Mouse (Mus musculus): ENCODE data around the gene Obp2b. TPM values are rescaled to one million over a fixed set of nuclear protein-coding genes. Genes with fewer than 3 reads are reported as not detected.

Obp2b gene
- polyA plus RNA-seq, 1 experiment from 2014 or later, result not detected

DNA sequence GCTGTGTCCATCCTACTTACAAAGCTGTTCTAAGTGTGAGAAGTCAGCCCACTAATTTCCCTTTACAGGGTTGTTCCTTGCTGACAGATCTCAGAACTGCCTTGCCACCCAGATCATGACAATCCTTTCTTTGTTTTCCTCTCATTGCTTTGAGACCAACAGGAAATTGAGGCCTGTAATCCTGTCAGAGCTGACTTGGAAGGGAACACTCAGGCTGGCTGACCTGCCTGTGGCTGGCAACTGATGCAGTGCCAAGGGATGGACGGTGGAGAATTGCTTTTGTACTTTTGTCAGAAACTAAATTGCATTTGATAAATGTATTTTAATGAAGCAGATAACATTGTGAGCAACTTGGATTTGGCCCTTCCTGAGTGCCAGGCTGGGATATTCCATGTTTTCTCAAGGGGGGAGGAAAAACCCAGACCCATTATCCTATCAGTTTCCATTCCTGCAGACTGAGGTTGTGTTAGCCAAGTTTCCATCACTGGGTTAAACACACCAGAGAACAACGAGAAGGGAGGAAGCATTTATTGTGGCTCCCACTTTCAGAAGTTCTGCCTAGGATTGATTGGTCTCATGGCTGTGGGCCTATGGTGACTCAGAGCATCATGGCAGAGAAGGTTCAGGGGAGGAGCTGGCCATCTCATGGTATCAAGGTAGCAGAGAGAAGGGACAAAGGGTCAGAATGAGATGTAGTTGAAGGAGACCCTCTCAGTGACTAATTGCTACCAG is 3.4 kb upstream of the Obp2b start:
- no peak for ATAC-seq
- Histone ChIP-seq H3K4me1 (replicated peaks) (no peaks in the 10 kb centered on the region), H3K9me3 (no peaks in the 10 kb centered on the region), H3K4me3 (replicated peaks) (no peak overlapping the region), H3K27me3 (replicated peaks) (no peaks in the 10 kb centered on the region), H3K9ac (no peak overlapping the region), H3K27ac (no peak overlapping the region), H3K4me2 (replicated peaks) (no peak overlapping the region), H3K36me3 (no peaks in the 10 kb centered on the region)
- 54% methylated on average over 2 of the region's 2 CpGs for WGBS

DNA sequence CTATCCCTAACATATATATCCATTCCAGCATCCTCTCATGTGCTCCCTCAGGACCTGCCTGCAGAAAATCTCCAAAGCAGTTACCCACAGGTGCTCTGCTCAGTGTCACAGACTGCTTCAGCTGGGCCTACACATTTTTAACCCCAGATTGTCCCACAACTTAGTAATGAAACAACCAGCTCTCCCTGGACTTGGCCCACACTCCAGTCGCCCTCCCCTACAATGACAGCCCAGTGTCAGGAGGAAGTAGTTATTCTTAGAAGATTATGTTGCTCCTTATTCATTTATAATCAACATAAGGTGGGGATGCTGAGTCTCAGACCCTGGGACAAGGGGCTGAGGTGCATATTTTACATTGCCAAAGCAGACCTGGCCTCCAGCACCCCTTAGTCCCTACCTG is 4.9 kb downstream of the Obp2b start:
- 71% methylated on average over 1 of the region's 1 CpGs for WGBS
- no peaks in the 10 kb centered on the region for H3K9me3 ChIP-seq
- H3K4me2 ChIP-seq (replicated peaks), result no peak overlapping the region
- no peaks in the 10 kb centered on the region for H3K4me1 ChIP-seq (replicated peaks)
- no peak for ATAC-seq
- no peaks in the 10 kb centered on the region for H3K27me3 ChIP-seq (replicated peaks)
- H3K4me3 ChIP-seq (replicated peaks), result no peak overlapping the region
- no peaks in the 10 kb centered on the region for H3K36me3 ChIP-seq
- no peak overlapping the region for H3K9ac ChIP-seq
- no peak overlapping the region for H3K27ac ChIP-seq

DNA sequence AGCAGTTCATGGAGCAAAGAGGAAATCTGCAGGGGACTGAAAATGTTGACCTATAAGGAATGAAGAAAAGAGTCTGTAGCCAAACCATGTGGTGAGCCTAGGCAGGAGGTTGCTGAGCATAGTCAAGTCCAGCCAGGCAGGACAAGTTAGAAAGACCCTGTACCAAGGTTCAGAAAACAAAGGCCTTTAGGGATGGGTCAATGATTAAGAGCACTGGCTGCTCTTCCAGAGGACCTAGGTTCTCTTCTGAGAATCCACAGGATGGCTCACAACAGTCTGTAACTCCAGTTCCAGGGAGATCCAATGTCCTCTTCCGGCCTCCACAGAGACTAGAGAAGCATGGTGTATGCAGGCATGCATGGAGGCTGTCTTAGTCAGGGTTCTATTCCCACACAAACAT is 17.4 kb downstream of the Obp2b start:
- Histone ChIP-seq H3K4me1 (replicated peaks) (no peaks in the 10 kb centered on the region), H3K9me3 (no peaks in the 10 kb centered on the region), H3K27ac (no peak overlapping the region), H3K4me3 (replicated peaks) (no peak overlapping the region), H3K9ac (no peak overlapping the region), H3K4me2 (replicated peaks) (no peak overlapping the region), H3K36me3 (no peaks in the 10 kb centered on the region), H3K27me3 (replicated peaks) (no peaks in the 10 kb centered on the region)
- no peak for ATAC-seq
- 96% methylated on average over 1 of the region's 1 CpGs for WGBS

DNA sequence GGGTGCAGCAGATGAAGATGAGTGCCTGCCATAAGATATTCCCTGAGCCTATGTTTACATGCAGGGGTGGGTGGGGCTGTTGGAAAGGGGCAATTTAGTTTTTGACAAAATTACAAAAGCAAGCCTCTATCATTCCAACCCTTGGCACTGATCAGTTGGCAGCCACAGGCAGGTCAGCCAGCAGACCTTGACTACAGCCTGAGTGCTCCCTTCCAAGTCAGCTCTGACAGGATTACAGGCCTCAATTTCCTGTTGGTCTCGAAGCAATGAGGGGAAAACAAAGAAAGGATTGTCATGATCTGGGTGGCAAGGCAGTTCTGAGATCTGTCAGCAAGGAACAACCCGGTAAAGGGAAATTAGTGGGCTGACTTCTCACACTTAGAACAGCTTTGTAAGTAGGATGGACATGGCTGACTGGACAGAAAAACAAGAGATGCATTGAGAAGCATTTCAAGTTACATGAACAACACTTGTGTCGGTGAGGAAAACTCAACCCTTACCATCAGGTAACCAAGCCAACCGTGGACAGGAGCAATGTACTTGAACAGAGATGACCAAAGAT is 21.3 kb downstream of the Obp2b start:
- no peak overlapping the region for H3K4me3 ChIP-seq (replicated peaks)
- WGBS, result 69% methylated on average over 4 of the region's 4 CpGs
- no peaks in the 10 kb centered on the region for H3K4me1 ChIP-seq (replicated peaks)
- no peak overlapping the region for H3K9ac ChIP-seq
- no peaks in the 10 kb centered on the region for H3K9me3 ChIP-seq
- no peaks in the 10 kb centered on the region for H3K36me3 ChIP-seq
- no peaks in the 10 kb centered on the region for H3K27me3 ChIP-seq (replicated peaks)
- H3K27ac ChIP-seq, result no peak overlapping the region
- no peak for ATAC-seq
- H3K4me2 ChIP-seq (replicated peaks), result no peak overlapping the region

DNA sequence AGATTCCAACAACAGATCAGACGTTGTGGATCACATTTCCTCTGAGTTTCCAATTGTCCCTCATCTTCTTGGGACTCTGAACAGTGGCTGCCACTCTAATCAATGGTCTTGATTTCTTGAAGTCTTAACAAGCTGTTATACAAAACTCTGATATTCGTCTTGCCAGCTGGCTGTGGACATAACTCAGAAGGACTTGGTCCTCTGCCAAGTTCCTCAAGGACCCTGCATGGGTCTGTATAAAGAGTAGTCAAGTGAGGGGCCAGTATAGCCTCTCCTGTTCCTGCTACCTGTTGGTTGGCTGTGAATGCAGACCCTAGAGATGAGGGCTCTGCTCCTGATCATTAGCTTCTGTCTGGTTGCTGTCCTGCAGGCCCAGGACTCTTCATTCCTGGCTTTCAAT is 28.5 kb downstream of the Obp2b start, which contains the start of gene Lcn3:
Gene Lcn3 (plus strand): TSS at position 301 of the 400 bp plus-strand sequence.
- Histone ChIP-seq H3K4me1 (replicated peaks) (no peaks in the 10 kb centered on the region), H3K9ac (no peak within 1 kb of the TSS), H3K36me3 (no peaks in the 10 kb centered on the region), H3K4me2 (replicated peaks) (no peak within 1 kb of the TSS), H3K4me3 (replicated peaks) (no peak within 1 kb of the TSS), H3K27me3 (replicated peaks) (no peaks in the 10 kb centered on the region), H3K27ac (no peak within 1 kb of the TSS), H3K9me3 (no peaks in the 10 kb centered on the region)
- WGBS, result 33% methylated on average over 2 of the region's 2 CpGs
- ATAC-seq, result no peak

DNA sequence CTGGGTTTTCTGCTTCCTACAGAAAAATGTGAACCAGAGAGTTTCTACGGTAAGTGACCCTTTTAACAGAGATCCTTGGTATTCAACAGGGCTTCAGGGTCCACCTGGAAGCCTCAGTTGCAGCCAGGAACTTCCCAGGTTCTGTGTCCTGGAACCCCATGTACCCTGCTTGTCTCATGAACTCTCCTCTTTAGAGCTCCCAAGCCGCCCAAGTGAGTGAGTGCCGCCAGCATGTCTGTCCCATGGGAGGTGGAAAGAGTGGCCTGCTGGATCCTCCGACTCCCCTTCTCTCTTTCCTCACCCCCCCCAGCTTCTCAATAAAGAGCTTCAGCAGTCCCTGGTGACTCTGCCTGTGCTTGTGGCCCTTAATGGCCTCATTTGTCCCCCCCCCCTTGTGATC is 31.0 kb downstream of the Obp2b start:
- WGBS, result 80% methylated on average over 4 of the region's 4 CpGs
- no peaks in the 10 kb centered on the region for H3K36me3 ChIP-seq
- no peak for ATAC-seq
- H3K4me1 ChIP-seq (replicated peaks), result no peaks in the 10 kb centered on the region
- H3K4me3 ChIP-seq (replicated peaks), result no peak overlapping the region
- no peak overlapping the region for H3K9ac ChIP-seq
- H3K27ac ChIP-seq, result no peak overlapping the region
- no peaks in the 10 kb centered on the region for H3K9me3 ChIP-seq
- H3K4me2 ChIP-seq (replicated peaks), result no peak overlapping the region
- H3K27me3 ChIP-seq (replicated peaks), result no peaks in the 10 kb centered on the region

DNA sequence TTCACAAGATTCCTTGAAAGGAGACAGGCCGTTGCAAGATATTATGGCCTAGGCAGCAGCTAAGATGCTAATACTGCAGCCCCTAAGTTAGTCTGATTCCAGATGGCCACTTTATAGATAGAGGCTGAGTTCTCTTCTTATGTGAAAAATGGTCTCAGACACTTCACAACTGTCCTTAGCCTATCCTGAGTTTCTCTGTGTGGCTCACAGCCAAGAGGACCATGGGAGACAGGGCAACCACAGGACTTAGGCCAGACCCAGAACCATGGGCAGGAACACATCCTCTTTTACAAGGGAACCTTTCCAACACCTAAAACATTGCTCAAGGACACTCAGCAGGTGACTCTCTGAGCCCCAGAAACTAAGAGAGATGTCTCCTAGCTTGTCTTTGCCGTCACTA is 36.7 kb downstream of the Obp2b start:
- Histone ChIP-seq H3K9me3 (no peaks in the 10 kb centered on the region), H3K27ac (no peak overlapping the region), H3K4me2 (replicated peaks) (no peak overlapping the region), H3K4me1 (replicated peaks) (no peaks in the 10 kb centered on the region), H3K27me3 (replicated peaks) (no peaks in the 10 kb centered on the region), H3K36me3 (no peaks in the 10 kb centered on the region), H3K9ac (no peak overlapping the region), H3K4me3 (replicated peaks) (no peak overlapping the region)
- WGBS, result 84% methylated on average over 2 of the region's 2 CpGs
- ATAC-seq, result no peak

DNA sequence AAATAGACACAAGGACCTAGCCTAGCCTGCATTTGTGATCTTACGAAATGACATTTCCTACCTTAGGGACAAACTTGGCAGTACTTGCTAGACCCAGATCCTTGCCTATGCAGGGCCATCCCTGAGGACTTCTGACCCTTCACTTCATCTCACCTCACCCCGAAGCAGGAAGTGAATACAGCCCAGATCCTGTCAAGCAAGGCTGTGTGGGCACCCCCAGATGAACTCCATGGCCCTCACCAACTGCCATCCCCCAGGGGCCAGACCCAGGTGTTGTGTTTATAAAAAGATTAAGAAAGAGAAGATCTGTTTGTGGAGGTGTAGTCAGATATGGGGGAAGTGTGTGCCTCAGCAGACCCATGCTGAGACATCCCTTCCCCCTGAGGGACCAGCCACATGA is 37.8 kb downstream of the Obp2b start:
- no peak for ATAC-seq
- Histone ChIP-seq H3K9me3 (no peaks in the 10 kb centered on the region), H3K4me2 (replicated peaks) (no peak overlapping the region), H3K36me3 (no peaks in the 10 kb centered on the region), H3K9ac (no peak overlapping the region), H3K27ac (no peak overlapping the region), H3K27me3 (replicated peaks) (no peaks in the 10 kb centered on the region), H3K4me3 (replicated peaks) (no peak overlapping the region), H3K4me1 (replicated peaks) (no peaks in the 10 kb centered on the region)
- 72% methylated on average over 2 of the region's 2 CpGs for WGBS

DNA sequence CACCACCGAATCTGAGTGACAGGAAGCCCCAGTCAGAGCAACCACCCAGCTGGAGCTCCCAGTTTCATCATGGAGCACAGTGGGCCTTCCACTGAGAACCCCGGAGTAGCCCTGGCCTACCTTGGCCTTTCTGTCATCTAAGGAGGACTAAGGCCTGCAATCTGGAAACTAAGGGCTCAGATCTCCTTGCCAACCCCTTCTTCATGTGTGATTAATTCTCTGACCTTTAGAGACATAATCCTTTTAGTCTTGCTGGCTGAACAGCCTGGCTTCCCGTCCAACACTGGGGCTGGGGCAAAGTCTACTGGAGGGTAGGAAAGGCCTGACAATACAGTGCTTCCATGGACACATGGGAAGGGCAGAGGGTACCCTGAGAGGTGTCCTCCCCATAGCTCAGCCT is 39.2 kb downstream of the Obp2b start:
- H3K27ac ChIP-seq, result no peak overlapping the region
- H3K9ac ChIP-seq, result no peak overlapping the region
- no peaks in the 10 kb centered on the region for H3K27me3 ChIP-seq (replicated peaks)
- H3K4me3 ChIP-seq (replicated peaks), result no peak overlapping the region
- no peaks in the 10 kb centered on the region for H3K9me3 ChIP-seq
- 72% methylated on average over 3 of the region's 3 CpGs for WGBS
- no peak for ATAC-seq
- no peak overlapping the region for H3K4me2 ChIP-seq (replicated peaks)
- H3K4me1 ChIP-seq (replicated peaks), result no peaks in the 10 kb centered on the region
- H3K36me3 ChIP-seq, result no peaks in the 10 kb centered on the region

DNA sequence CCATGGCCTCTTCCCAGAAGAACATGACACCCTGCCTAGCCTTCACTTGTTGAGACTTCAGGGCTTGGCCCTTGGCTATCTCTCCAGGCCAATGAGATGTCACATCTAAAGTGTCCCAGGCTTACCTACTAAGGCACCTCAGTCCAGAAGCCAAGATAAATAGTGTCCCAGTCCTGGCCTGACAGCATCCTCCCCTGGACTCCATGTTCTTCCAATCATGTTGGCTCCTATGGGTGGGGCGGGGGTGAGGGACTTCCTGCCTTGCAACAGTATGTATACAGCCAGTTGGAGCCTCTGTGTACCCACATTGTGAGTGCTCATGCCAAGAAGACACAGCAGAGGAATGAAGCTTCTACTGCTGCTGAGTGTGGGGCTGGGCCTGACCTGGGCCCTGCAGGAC is 39.9 kb downstream of the Obp2b start, which contains the start of gene Lcn11:
Gene Lcn11 (plus strand): TSS at position 301 of the 400 bp plus-strand sequence.
- Histone ChIP-seq H3K4me3 (replicated peaks) (no peak within 1 kb of the TSS), H3K9ac (no peak within 1 kb of the TSS), H3K36me3 (no peaks in the 10 kb centered on the region), H3K4me1 (replicated peaks) (no peaks in the 10 kb centered on the region), H3K4me2 (replicated peaks) (no peak within 1 kb of the TSS), H3K27ac (no peak within 1 kb of the TSS), H3K27me3 (replicated peaks) (no peaks in the 10 kb centered on the region), H3K9me3 (no peaks in the 10 kb centered on the region)
- WGBS, result 89% methylated on average over 1 of the region's 1 CpGs
- ATAC-seq, result no peak

DNA sequence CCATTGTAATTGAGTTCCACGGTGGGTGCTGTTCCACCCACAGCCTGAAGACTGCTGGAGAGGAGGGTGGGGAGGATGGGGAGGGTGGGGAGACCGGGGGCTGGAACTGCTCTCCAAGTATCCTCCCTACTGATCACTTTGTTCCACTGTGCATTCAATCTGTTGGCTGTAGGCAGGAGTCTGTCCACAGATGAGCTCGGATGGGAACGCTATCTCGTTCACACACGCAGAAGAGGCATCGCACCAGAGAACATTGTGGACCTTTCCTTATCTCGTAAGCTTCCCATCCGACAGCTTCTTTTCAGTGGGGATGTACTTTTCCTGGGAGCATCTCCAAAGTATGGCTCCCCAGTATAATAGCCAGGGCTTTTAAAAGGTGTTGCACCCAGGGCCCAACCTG is 42.3 kb downstream of the Obp2b start:
- no peak for ATAC-seq

DNA sequence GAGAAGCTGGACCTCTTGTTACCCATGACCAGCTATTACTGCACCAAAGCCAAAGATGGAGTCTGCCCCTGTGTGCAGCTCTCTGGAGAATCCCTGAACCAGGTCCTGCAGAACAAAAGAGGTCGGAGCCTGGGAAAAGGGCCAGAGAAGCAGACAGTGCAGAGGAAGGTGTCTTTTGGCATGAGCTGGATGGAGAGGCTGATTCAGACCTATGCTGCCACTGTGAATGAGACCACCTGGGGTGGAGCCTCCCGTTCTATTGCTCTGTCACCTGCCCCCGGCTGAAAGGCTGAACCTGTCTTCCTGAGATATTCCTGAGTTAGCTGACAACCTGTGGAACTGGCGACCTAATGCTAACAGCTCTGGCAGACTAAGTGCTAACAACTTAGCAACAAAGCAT is 44.1 kb downstream of the Obp2b start:
- no peaks in the 10 kb centered on the region for H3K36me3 ChIP-seq
- H3K27ac ChIP-seq, result no peak overlapping the region
- no peaks in the 10 kb centered on the region for H3K4me1 ChIP-seq (replicated peaks)
- ATAC-seq, result no peak
- H3K27me3 ChIP-seq (replicated peaks), result no peaks in the 10 kb centered on the region
- no peak overlapping the region for H3K4me3 ChIP-seq (replicated peaks)
- no peaks in the 10 kb centered on the region for H3K9me3 ChIP-seq
- no peak overlapping the region for H3K9ac ChIP-seq
- no peak overlapping the region for H3K4me2 ChIP-seq (replicated peaks)
- WGBS, result 35% methylated on average over 4 of the region's 4 CpGs

More for the DNA sequence above, 42.3 kb downstream of the Obp2b start:
- H3K4me1 ChIP-seq (replicated peaks), result no peaks in the 10 kb centered on the region
- H3K36me3 ChIP-seq, result no peaks in the 10 kb centered on the region
- no peak overlapping the region for H3K27ac ChIP-seq
- H3K4me3 ChIP-seq (replicated peaks), result no peak overlapping the region
- H3K9ac ChIP-seq, result no peak overlapping the region
- no peaks in the 10 kb centered on the region for H3K9me3 ChIP-seq
- no peaks in the 10 kb centered on the region for H3K27me3 ChIP-seq (replicated peaks)
- 86% methylated on average over 9 of the region's 9 CpGs for WGBS
- H3K4me2 ChIP-seq (replicated peaks), result no peak overlapping the region

DNA sequence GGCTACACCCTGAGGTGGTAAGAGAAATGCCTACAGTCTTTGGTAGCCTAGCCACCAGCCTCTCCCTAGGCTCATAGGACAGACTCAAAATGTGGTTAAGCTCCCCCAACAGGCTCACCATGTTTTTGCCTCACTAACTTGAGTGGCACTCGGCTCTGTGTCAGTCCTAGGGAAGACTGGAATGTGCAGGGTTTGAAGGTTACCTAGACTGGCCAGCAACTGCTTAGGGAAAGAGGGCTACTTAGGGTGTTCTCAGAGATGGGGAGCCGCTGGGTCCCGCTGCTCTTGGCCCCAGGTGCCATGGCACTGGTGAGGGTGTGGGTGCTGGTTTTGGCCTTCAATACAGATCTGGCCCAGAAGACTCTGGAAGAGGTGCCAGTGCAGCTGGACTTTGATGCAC is 45.1 kb downstream of the Obp2b start, which contains the start of gene Gm13539:
Gene Gm13539 (plus strand): TSS at position 301 of the 400 bp plus-strand sequence.
- 86% methylated on average over 3 of the region's 3 CpGs for WGBS

More for the DNA sequence above, 45.1 kb downstream of the Obp2b start, which contains the start of gene Gm13539:
- Histone ChIP-seq H3K4me2 (replicated peaks) (no peak within 1 kb of the TSS), H3K9ac (no peak within 1 kb of the TSS), H3K27me3 (replicated peaks) (no peaks in the 10 kb centered on the region), H3K4me3 (replicated peaks) (no peak within 1 kb of the TSS), H3K9me3 (no peaks in the 10 kb centered on the region), H3K36me3 (no peaks in the 10 kb centered on the region), H3K27ac (no peak within 1 kb of the TSS), H3K4me1 (replicated peaks) (no peaks in the 10 kb centered on the region)
- ATAC-seq, result no peak
